Mouse (Mus musculus): ENCODE measurements around the gene Fez2.

Fez2 gene

GRCm38 (mm10) chr17:78417381-78418281 is at the start of gene Fez2:
Fez2 (minus strand) TSS chr17:78418152.
- in situ Hi-C loops (cut with MboI; ENCODE audit: unreplicated experiment in 2 of 2): loop anchor here in 1 of 2 experiments (10.0 kb wide), 1 partner anchor 53 kb away; no protein-coding TSS in a partner anchor

GRCm38 (mm10) chr17:78465500-78465899 is 47.5 kb upstream of the Fez2 start:
- in situ Hi-C loops (cut with MboI; ENCODE audit: unreplicated experiment in 2 of 2): no loop called here

GRCm38 (mm10) chr17:78465071-78465470 is 47.1 kb upstream of the Fez2 start:
- in situ Hi-C loops (cut with MboI; ENCODE audit: unreplicated experiment in 2 of 2): no loop called here

GRCm38 (mm10) chr17:78460140-78460539 is 42.2 kb upstream of the Fez2 start:
- in situ Hi-C loops (cut with MboI; ENCODE audit: unreplicated experiment in 2 of 2): no loop called here

GRCm38 (mm10) chr17:78455556-78455955 is 37.6 kb upstream of the Fez2 start:
- in situ Hi-C loops (cut with MboI; ENCODE audit: unreplicated experiment in 2 of 2): loop anchor here in 1 of 2 experiments (10.0 kb wide), 1 partner anchor 981 kb away; no protein-coding TSS in a partner anchor

- in situ Hi-C loops (cut with MboI; ENCODE audit: unreplicated experiment in 2 of 2): loop anchor here in 1 of 2 experiments (10.0 kb wide), 1 partner anchor 980 kb away; no protein-coding TSS in a partner anchor
These were observed 37.2 kb upstream of the Fez2 start for GRCm38 (mm10) chr17:78455114-78455513.

- in situ Hi-C loops (cut with MboI; ENCODE audit: unreplicated experiment in 2 of 2): loop anchor here in 1 of 2 experiments (10.0 kb wide), 1 partner anchor 980 kb away; no protein-coding TSS in a partner anchor
These were observed 36.4 kb upstream of the Fez2 start for GRCm38 (mm10) chr17:78454189-78454977.

- in situ Hi-C loops (cut with MboI; ENCODE audit: unreplicated experiment in 2 of 2): loop anchor here in 1 of 2 experiments (10.0 kb wide), 1 partner anchor 979 kb away; no protein-coding TSS in a partner anchor
These were observed 35.6 kb upstream of the Fez2 start for GRCm38 (mm10) chr17:78453529-78453928.

GRCm38 (mm10) chr17:78451886-78452285 is 33.9 kb upstream of the Fez2 start:
- in situ Hi-C loops (cut with MboI; ENCODE audit: unreplicated experiment in 2 of 2): loop anchor here in 1 of 2 experiments (10.0 kb wide), 1 partner anchor 977 kb away; no protein-coding TSS in a partner anchor

GRCm38 (mm10) chr17:78451332-78451793 is 33.4 kb upstream of the Fez2 start:
- in situ Hi-C loops (cut with MboI; ENCODE audit: unreplicated experiment in 2 of 2): loop anchor here in 1 of 2 experiments (10.0 kb wide), 1 partner anchor 977 kb away; no protein-coding TSS in a partner anchor

- in situ Hi-C loops (cut with MboI; ENCODE audit: unreplicated experiment in 2 of 2): loop anchor here (10.0 to 25.0 kb wide), 2 partner anchors 975 to 987 kb away; no protein-coding TSS in a partner anchor
These were observed 31.8 kb upstream of the Fez2 start for GRCm38 (mm10) chr17:78449635-78450197.

- in situ Hi-C loops (cut with MboI; ENCODE audit: unreplicated experiment in 2 of 2): loop anchor here in 1 of 2 experiments (25.0 kb wide), 1 partner anchor 983 kb away; no protein-coding TSS in a partner anchor
These were observed 26.9 kb upstream of the Fez2 start for GRCm38 (mm10) chr17:78444826-78445225.

GRCm38 (mm10) chr17:78440771-78441170 is 22.8 kb upstream of the Fez2 start:
- in situ Hi-C loops (cut with MboI; ENCODE audit: unreplicated experiment in 2 of 2): loop anchor here in 1 of 2 experiments (25.0 kb wide), 1 partner anchor 978 kb away; no protein-coding TSS in a partner anchor

- in situ Hi-C loops (cut with MboI; ENCODE audit: unreplicated experiment in 2 of 2): loop anchor here (5.0 to 25.0 kb wide), 4 partner anchors 65 to 975 kb away; no protein-coding TSS in a partner anchor
These were observed 19.2 kb upstream of the Fez2 start for GRCm38 (mm10) chr17:78437161-78437560.

- in situ Hi-C loops (cut with MboI; ENCODE audit: unreplicated experiment in 2 of 2): loop anchor here (5.0 to 25.0 kb wide), 4 partner anchors 63 to 973 kb away; no protein-coding TSS in a partner anchor
These were observed 17.7 kb upstream of the Fez2 start for GRCm38 (mm10) chr17:78435661-78436060.

- in situ Hi-C loops (cut with MboI; ENCODE audit: unreplicated experiment in 2 of 2): loop anchor here (5.0 to 25.0 kb wide), 4 partner anchors 62 to 972 kb away; no protein-coding TSS in a partner anchor
These were observed 16.8 kb upstream of the Fez2 start for GRCm38 (mm10) chr17:78434746-78435145.

GRCm38 (mm10) chr17:78430374-78430773 is 12.4 kb upstream of the Fez2 start:
- in situ Hi-C loops (cut with MboI; ENCODE audit: unreplicated experiment in 2 of 2): loop anchor here (5.0 to 25.0 kb wide), 3 partner anchors 233 to 968 kb away; no protein-coding TSS in a partner anchor

GRCm38 (mm10) chr17:78429051-78429450 is 11.1 kb upstream of the Fez2 start:
- in situ Hi-C loops (cut with MboI; ENCODE audit: unreplicated experiment in 2 of 2): loop anchor here in 1 of 2 experiments (25.0 kb wide), 1 partner anchor 967 kb away; no protein-coding TSS in a partner anchor

GRCm38 (mm10) chr17:78425026-78425425 is 7.1 kb upstream of the Fez2 start:
- in situ Hi-C loops (cut with MboI; ENCODE audit: unreplicated experiment in 2 of 2): loop anchor here in 1 of 2 experiments (25.0 kb wide), 1 partner anchor 963 kb away; no protein-coding TSS in a partner anchor

Measured in v-Abl transformed pro-B cells (cell line).